Mouse (Mus musculus): ENCODE measurements around the gene Ehmt2. TPM values are rescaled to one million over a fixed set of nuclear protein-coding genes. Genes with fewer than 3 reads are reported as not detected.
"Not testable (repeated sequence)": the region's sequence is repeated elsewhere in the genome, so short reads cannot be mapped to it uniquely, and the experiment has no call there.

The Ehmt2 gene
- polyA plus RNA-seq, 1 experiment = 151 TPM

GRCm38 (mm10) chr17:34948721-34949552 lies 50.7 kb downstream of the Ehmt2 start:
- WGBS = 38% methylated on average over 9 of the region's 9 CpGs
- DNase-seq (ENCODE audit: low read depth, low spot score) = not testable (repeated sequence)

GRCm38 (mm10) chr17:34949553-34949969 lies 51.3 kb downstream of the Ehmt2 start:
- WGBS = 44% methylated on average over 4 of the region's 4 CpGs
- no peak for DNase-seq (ENCODE audit: low read depth, low spot score)

- WGBS = 13% methylated on average over 10 of the region's 10 CpGs
- DNase-seq (ENCODE audit: low read depth, low spot score) = peak; percentile 96
Observed at GRCm38 (mm10) chr17:34950514-34951455, 52.5 kb downstream of the Ehmt2 start.

DNA sequence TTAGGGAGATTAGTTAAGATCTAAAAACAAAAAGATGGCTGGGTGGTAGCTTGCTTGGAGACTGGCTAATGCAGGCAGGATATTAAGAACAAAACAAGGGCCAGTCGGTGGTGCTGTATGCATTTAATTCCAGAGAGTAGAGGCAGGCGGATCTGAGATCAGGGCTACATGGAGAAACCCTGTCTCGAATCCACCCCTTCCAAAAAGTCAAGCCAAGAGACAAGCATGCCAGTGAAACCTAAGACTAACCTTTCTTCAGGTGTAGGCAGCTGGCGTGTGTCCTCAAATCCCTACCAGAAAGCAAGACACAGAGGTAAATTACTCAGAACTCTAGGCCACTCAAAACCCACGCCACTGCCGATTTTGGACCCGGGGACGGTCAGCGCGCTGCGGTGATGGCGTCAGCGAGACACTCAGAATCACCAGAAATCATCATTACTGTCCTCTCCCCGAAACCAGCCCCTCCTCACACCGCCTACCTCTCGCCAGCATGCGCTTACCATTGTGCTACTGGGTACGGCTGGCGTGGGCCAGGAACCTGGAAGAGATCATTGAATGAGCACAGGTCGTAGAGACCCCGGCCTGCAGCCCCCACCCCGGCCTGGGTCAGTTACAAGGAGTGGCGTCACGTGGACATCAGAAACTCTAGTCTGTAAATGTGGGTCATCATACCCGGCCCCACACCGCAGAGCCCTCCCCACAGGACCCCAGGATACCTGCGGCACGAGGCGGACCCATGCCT lies 53.5 kb downstream of the Ehmt2 start:
- under 1% methylated on average over 29 of the region's 29 CpGs for whole genome bisulfite sequencing
- DNase-seq (ENCODE audit: low read depth, low spot score) = no peak

DNA sequence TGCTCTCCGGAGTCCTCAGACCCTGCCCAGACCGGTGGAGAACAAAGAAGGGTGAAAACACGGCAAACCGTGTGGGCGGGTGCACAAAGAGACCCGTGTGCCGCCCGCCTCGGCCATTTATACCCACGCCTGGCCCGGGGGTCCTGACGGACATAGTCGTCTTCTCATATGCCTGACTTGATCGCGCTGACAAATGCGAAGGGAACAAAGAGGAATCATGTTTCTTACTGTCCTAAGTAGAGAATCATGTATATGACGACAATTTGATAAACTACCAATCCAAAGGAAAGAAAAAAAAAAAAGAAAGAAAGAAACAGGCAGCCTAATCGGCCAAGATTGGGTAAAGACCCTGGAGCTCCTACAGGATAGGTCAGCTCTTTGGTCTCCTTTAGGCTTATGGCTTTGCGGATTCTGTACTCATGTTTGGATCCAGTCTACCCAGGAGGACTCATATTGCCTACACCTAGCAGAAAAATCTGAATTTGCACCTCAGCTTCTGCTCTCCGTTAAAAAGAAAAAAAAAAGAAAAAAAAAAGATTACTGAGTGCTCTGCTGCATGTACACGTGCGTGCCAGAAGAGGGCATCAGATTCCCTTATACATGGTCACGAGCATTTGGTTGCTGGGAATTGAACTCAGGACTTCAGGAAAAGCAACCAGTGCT lies 54.2 kb downstream of the Ehmt2 start:
- DNase-seq (ENCODE audit: low read depth, low spot score) = no peak
- WGBS = under 1% methylated on average over 23 of the region's 23 CpGs

GRCm38 (mm10) chr17:34953258-34953657 lies 55.0 kb downstream of the Ehmt2 start:
- WGBS = 87% methylated on average over 3 of the region's 3 CpGs
- DNase-seq (ENCODE audit: low read depth, low spot score) = no peak

GRCm38 (mm10) chr17:34953904-34954303 lies 55.6 kb downstream of the Ehmt2 start:
- 91% methylated on average over 4 of the region's 4 CpGs for WGBS
- DNase-seq (ENCODE audit: low read depth, low spot score) = no peak

GRCm38 (mm10) chr17:34954831-34955230 lies 56.6 kb downstream of the Ehmt2 start:
- no peak for DNase-seq (ENCODE audit: low read depth, low spot score)
- 94% methylated on average over 4 of the region's 4 CpGs for WGBS

DNA sequence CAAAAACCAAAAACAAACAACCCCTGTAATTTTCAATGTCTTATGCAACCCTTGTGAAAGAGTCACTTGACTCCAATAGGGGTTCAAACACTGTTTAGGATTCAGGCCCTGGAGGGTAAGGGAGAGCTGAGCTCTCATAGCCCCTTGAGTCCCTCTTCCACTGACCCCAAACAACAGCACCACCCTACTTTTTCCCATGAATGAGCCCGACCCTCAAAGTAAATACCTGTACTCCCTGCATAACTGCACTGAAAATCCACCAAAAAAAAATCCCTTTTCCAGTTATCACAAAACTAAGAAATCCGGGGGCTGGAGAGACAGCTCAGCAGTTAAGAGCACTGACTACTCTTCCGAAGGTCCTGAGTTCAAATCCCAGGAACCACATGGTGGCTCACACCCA lies 57.6 kb downstream of the Ehmt2 start:
- DNase-seq (ENCODE audit: low read depth, low spot score) = no peak

DNA sequence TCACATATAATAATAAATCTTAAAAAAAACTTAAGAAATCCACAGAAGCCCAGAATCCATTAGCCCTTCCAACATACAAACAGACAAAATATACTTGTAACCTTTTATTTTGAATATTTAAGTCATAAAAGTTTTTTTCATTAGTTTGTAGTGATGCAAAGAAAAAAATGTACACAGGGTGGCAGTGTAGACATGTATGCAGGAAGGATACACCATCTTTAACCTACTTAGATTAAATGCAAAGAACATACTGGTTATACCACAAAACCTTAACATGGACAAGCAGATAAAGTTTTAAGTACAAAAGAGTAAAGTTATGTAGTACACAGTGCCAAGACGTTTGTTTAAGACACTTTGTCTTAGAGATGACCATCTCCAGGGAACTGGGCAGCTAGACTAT lies 58.1 kb downstream of the Ehmt2 start:
- DNase-seq (ENCODE audit: low read depth, low spot score) = no peak
- 33% methylated on average over 1 of the region's 1 CpGs for WGBS

More for the DNA sequence above, 57.6 kb downstream of the Ehmt2 start:
- WGBS = 88% methylated on average over 3 of the region's 3 CpGs

- 21% methylated on average over 34 of the region's 40 CpGs for WGBS
- DNase-seq (ENCODE audit: low read depth, low spot score) = not testable (repeated sequence)
Observed at GRCm38 (mm10) chr17:34957291-34957690, 59.0 kb downstream of the Ehmt2 start.

DNA sequence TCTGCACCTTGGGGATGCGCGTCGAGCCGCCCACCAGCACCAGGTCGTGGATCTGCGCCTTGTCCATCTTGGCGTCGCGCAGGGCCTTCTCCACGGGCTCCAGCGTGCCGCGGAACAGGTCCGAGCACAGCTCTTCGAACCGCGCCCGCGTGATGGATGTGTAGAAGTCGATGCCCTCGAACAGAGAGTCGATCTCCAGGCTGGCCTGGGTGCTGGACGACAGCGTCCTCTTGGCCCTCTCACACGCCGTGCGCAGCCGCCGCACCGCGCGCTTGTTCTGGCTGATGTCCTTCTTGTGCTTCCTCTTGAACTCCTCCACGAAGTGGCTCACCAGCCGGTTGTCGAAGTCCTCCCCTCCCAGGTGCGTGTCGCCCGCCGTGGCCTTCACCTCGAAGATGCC lies 59.7 kb downstream of the Ehmt2 start:
- WGBS = 21% methylated on average over 19 of the region's 40 CpGs
- not testable (repeated sequence) for DNase-seq (ENCODE audit: low read depth, low spot score)

DNA sequence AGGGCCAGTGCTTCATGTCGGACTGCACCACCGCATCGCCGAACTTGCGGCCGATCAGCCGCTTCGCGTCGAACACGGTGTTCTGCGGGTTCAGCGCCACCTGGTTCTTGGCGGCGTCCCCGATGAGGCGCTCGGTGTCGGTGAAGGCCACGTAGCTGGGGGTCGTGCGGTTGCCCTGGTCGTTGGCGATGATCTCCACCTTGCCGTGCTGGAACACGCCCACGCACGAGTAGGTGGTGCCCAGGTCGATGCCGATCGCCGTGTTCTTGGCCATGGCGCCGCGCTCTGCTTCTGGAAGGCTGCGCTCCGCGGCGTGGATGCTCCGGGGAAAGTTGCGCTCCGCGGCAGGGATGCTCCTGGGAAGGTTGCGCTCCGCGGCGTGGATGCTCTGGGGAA lies 60.5 kb downstream of the Ehmt2 start:
- not testable (repeated sequence) for DNase-seq (ENCODE audit: low read depth, low spot score)
- WGBS = 0% methylated on average over 33 of the region's 47 CpGs

- not testable (repeated sequence) for DNase-seq (ENCODE audit: low read depth, low spot score)
- under 1% methylated on average over 32 of the region's 32 CpGs for WGBS
Observed at GRCm38 (mm10) chr17:34959130-34959778, 61.0 kb downstream of the Ehmt2 start, which contains the start of gene Hspa1b. Gene Hspa1b (minus strand): TSS chr17:34959238.

DNA sequence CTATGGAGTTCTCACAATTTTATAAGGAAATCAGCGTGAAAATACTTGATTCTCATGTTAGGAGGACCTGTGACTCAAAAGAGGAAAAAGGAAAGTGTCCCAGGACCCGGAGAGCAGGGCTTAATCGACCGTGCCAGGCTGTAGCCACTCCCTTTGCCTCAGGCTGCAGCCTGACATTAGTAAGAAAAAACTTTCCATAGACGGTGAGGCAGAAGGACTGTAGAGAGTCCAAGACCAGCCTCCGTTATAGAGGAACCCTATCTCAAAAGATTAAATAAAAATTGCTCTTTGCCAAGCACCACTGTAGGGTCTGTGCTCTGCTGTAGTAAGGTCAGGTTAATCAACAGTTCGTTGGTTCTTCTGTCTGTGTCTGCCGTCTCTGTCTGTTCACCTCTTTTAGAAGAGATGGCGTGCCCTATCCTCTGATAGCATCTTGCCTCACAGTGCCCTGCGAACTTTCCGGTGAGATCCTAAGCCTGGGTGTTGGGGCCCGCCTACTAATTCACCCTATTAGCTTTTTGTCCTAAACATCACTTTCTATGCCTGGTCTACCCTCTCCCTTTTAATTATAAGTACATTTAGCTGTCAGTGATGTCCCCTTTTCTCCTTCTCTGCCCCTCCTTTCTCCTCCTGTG lies 61.7 kb downstream of the Ehmt2 start:
- DNase-seq (ENCODE audit: low read depth, low spot score) = no peak
- 15% methylated on average over 12 of the region's 12 CpGs for WGBS

- DNase-seq (ENCODE audit: low read depth, low spot score) = no peak
Observed at GRCm38 (mm10) chr17:34960702-34961493, 62.6 kb downstream of the Ehmt2 start.

DNA sequence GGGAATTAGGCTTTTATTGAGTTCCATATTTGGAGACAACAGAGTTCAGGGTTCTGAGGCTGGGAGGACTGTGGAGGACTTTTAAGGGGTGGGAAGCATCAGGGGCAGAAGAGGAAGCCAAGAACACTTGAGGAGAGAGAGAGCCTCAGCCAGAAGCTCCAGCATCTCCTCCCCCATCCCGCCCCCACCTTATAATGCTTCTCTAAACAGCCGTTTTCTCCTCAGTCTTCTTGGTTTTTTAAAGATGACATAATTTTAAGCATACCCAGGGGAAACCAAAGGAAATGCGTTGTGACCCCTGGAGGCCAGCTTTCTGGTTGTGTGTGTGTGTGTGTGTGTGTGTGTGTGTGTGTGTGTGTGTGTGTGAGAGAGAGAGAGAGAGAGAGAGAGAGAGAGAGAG lies 63.9 kb downstream of the Ehmt2 start:
- 46% methylated on average over 3 of the region's 3 CpGs for WGBS
- no peak for DNase-seq (ENCODE audit: low read depth, low spot score)

DNA sequence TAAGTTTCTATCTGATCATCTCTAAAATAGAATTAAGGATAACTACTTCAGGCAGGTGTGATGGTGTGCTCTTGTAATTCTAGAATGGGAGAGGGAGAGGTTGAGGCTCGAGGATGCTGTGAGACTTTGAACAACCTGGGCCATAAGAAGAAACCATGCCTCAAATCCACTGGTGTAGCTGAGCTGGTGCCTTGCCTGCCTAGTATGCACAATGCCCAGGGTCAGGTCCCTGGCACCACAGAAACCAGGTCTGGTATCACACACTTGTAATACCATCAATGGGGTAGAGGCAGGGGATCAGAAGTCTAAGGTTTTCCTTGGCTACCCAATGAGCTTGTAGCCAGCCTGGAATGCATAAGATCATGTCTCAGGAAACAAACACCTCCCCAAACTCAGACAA lies 64.6 kb downstream of the Ehmt2 start:
- no peak for DNase-seq (ENCODE audit: low read depth, low spot score)
- WGBS = 76% methylated on average over 1 of the region's 1 CpGs
